Mouse (Mus musculus): ENCODE results near the gene Sipa1l3. TPM values are rescaled to one million over a fixed set of nuclear protein-coding genes. Genes with fewer than 3 reads are reported as not detected.

Sipa1l3 gene
- polyA plus RNA-seq, 1 experiment from 2014 or later: 3.8 TPM

DNA sequence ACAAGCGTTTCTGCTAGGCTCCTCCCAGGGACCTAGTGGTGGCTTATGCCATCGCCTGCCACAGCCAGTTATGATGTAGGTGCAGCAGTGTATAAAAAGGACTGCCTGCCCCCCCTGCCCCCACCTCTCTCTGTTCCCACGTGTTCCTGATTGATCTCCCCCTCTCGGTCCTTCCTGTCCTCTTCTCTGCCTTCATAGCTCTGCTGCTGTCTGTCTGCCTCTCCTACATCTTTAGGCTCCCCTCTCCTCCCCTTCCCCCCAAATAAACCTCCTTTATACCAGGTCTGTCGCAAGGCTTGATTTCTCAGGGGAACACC, 150.5 kb downstream of the Sipa1l3 start:
- no peak overlapping the region for H3K9ac ChIP-seq
- no peak overlapping the region for H3K4me2 ChIP-seq
- ATAC-seq (ENCODE audit: insufficient number of reproducible peaks, low FRiP score): no peak
- WGBS: 52% methylated on average over 5 of the region's 5 CpGs
- H3K27ac ChIP-seq (ENCODE audit: poor library complexity, severe bottlenecking): no peak overlapping the region
- no peak overlapping the region for H3K4me3 ChIP-seq
- peaks cover 2% of the 10 kb centered on the region; the same call in 1 of the 2 replicates for H3K36me3 ChIP-seq
- H3K4me1 ChIP-seq (replicated peaks): 0 out of 2 replicates have a peak, but pooled peaks cover 3% of the 10 kb centered on the region
- H3K9me3 ChIP-seq (replicated peaks): no peaks in the 10 kb centered on the region
- peaks cover 21% of the 10 kb centered on the region for H3K27me3 ChIP-seq (replicated peaks)

GRCm38 (mm10) chr7:29367166-29368003, 151.1 kb downstream of the Sipa1l3 start:
- Histone ChIP-seq H3K36me3 (peaks cover 2% of the 10 kb centered on the region; the same call in 1 of the 2 replicates), H3K27ac (ENCODE audit: poor library complexity, severe bottlenecking) (no peak overlapping the region), H3K4me1 (replicated peaks) (0 out of 2 replicates have a peak, but pooled peaks cover 3% of the 10 kb centered on the region), H3K9ac (no peak overlapping the region), H3K4me3 (no peak overlapping the region), H3K9me3 (replicated peaks) (no peaks in the 10 kb centered on the region), H3K4me2 (no peak overlapping the region), H3K27me3 (replicated peaks) (peaks cover 18% of the 10 kb centered on the region)
- 81% methylated on average over 13 of the region's 13 CpGs for WGBS
- no peak for ATAC-seq (ENCODE audit: insufficient number of reproducible peaks, low FRiP score)

DNA sequence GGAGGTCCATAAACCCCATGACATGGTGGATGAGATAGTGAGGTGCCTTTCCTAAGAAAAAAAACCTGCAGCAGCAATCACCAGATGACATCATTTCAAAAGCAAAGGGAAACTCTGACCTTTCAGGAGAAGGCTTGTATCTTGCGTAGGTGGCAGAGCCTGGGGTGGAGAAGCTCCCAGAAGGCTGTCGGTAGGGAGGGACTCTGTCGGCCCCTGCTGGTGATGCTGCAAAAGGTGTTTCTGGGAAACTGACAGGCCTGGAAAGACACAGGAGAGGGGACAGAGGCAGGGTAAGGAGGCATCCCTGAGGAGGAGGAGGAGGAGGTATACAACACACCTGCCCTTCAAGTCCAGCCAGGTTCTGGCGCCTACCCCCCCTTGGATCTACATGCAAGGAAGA, 154.4 kb downstream of the Sipa1l3 start:
- Histone ChIP-seq H3K9ac (no peak overlapping the region), H3K27me3 (replicated peaks) (0 out of 2 replicates have a peak, but pooled peaks cover 6% of the 10 kb centered on the region), H3K9me3 (replicated peaks) (no peaks in the 10 kb centered on the region), H3K4me1 (replicated peaks) (0 out of 2 replicates have a peak, but pooled peaks cover 3% of the 10 kb centered on the region), H3K36me3 (peaks cover 2% of the 10 kb centered on the region), H3K4me3 (no peak overlapping the region), H3K27ac (ENCODE audit: poor library complexity, severe bottlenecking) (no peak overlapping the region), H3K4me2 (no peak overlapping the region)
- ATAC-seq (ENCODE audit: insufficient number of reproducible peaks, low FRiP score): no peak; the same call in 1 of the 2 replicates
- 27% methylated on average over 4 of the region's 4 CpGs for WGBS

DNA sequence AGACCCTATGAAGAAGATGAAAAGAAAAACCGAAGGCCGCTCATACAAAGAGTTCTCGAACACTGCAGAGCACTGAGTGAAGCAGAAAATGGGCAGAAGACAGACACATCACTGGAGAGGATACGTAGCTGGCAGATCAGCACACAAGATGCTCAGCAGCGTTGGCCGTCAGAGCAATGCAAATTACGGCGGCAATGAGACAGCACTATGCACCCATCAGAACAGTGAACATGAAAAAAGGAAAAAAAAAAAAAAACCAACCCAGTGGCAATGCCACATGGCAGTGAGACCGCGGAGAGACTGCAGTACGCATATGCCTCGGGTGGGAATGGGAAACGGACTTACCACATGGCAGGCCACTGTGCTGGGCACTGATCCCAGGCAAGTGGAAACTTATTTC, 156.9 kb downstream of the Sipa1l3 start:
- Histone ChIP-seq H3K27me3 (replicated peaks) (0 out of 2 replicates have a peak, but pooled peaks cover 3% of the 10 kb centered on the region), H3K4me3 (no peak overlapping the region), H3K36me3 (peaks cover 5% of the 10 kb centered on the region), H3K4me2 (no peak overlapping the region), H3K4me1 (replicated peaks) (no peaks in the 10 kb centered on the region), H3K9ac (no peak overlapping the region), H3K27ac (ENCODE audit: poor library complexity, severe bottlenecking) (no peak overlapping the region), H3K9me3 (replicated peaks) (no peaks in the 10 kb centered on the region)
- ATAC-seq (ENCODE audit: insufficient number of reproducible peaks, low FRiP score): no peak
- WGBS: 87% methylated on average over 13 of the region's 13 CpGs

DNA sequence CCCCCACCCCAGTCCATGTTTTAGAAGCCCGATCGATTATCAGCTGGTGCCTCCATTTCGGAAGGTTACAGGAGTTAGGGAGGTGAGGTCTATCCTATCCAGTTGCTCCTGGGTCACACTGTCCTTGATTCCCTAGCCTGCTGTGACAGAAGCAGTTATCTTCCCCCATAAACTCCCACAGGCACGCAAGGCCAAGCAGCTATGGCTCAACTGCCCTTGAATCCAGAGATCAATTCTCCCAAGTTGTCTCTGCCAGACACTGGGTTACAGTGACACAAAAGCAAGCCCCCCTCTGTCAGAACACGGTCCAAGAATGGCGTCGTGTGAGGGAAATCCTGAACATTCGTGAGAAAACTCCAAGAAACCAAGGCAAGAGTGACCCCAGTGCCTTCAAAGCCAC, 163.0 kb downstream of the Sipa1l3 start:
- Histone ChIP-seq H3K9me3 (replicated peaks) (no peaks in the 10 kb centered on the region), H3K36me3 (peaks cover 2% of the 10 kb centered on the region; the same call in 1 of the 2 replicates)
- no peak for ATAC-seq (ENCODE audit: insufficient number of reproducible peaks, low FRiP score)

DNA sequence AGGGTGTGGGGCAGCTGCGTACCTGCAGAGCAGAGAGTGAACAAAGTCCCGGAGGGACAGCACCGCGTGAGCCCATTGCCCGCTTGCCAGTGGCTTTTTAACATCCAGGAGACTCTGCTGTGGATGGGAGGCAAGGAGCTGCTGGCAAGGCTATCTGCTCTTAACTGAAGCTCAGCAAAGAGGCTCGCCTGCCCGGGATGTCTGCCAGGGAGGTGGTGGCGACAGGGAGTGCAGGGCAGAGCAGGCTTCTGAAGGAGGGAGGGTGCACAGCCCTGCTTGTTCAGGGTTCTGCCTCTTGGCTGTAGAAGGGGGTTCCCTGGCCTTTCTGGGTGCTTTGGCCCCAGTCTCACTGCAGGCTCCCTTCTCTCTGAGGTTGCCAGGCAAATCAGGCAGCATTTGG, 164.3 kb downstream of the Sipa1l3 start:
- Histone ChIP-seq H3K9ac (no peak overlapping the region), H3K27me3 (replicated peaks) (0 out of 2 replicates have a peak, but pooled peaks cover 6% of the 10 kb centered on the region), H3K4me3 (no peak overlapping the region), H3K9me3 (replicated peaks) (no peaks in the 10 kb centered on the region), H3K4me1 (replicated peaks) (no peaks in the 10 kb centered on the region), H3K36me3 (peaks cover 2% of the 10 kb centered on the region; the same call in 1 of the 2 replicates), H3K27ac (ENCODE audit: poor library complexity, severe bottlenecking) (no peak overlapping the region), H3K4me2 (no peak overlapping the region)
- WGBS: 73% methylated on average over 8 of the region's 8 CpGs
- no peak for ATAC-seq (ENCODE audit: insufficient number of reproducible peaks, low FRiP score)

More for the DNA sequence above, 163.0 kb downstream of the Sipa1l3 start:
- Histone ChIP-seq H3K4me2 (no peak overlapping the region), H3K27ac (ENCODE audit: poor library complexity, severe bottlenecking) (no peak overlapping the region), H3K9ac (no peak overlapping the region), H3K4me1 (replicated peaks) (no peaks in the 10 kb centered on the region), H3K27me3 (replicated peaks) (0 out of 2 replicates have a peak, but pooled peaks cover 6% of the 10 kb centered on the region), H3K4me3 (no peak overlapping the region)
- WGBS: 89% methylated on average over 8 of the region's 8 CpGs

DNA sequence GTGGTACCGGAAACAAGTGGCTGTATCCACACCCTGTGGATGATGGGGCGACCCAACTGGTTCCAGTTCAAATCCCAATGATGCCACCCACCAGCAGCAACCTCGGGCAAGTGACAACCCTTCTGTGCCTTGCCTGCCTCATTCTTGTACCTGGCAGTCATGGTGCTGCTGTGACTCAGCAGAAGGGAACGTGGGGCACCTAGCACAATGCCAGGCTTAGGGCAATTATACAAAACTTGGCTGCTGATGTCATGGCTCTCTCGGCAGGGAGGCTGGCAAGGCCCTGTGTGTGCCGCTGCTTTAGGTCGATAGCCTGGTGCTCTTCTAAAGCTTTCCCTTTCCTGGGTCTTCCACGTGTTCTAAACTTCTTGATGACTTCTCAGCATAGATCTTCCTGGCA, 166.2 kb downstream of the Sipa1l3 start:
- Histone ChIP-seq H3K4me2 (no peak overlapping the region), H3K36me3 (0 out of 2 replicates have a peak, but pooled peaks cover 3% of the 10 kb centered on the region), H3K27me3 (replicated peaks) (0 out of 2 replicates have a peak, but pooled peaks cover 6% of the 10 kb centered on the region), H3K27ac (ENCODE audit: poor library complexity, severe bottlenecking) (no peak overlapping the region), H3K4me1 (replicated peaks) (no peaks in the 10 kb centered on the region), H3K4me3 (no peak overlapping the region), H3K9ac (no peak overlapping the region), H3K9me3 (replicated peaks) (no peaks in the 10 kb centered on the region)
- ATAC-seq (ENCODE audit: insufficient number of reproducible peaks, low FRiP score): no peak
- 83% methylated on average over 8 of the region's 8 CpGs for WGBS

DNA sequence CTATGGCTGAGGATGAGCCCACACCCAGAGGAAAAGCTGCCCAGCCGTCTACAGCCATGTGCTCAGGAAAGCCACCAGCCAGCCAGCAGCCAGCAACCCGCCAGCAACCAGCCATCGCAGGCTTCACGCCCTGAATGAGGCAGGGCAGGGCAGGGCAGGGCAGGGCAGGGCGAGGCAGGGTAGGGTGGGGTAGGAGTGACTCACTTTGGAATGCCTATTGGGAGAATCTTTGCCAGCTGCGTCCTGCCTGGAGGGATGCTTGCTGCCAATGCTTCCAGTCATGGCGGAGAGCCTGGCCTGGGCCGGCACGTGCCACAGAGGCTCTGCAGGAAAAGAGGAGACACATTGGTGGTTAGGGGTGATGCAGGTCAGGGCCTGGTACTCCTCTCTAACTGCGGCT, 168.0 kb downstream of the Sipa1l3 start:
- 0 out of 2 replicates have a peak, but pooled peaks cover 3% of the 10 kb centered on the region for H3K36me3 ChIP-seq
- ATAC-seq (ENCODE audit: insufficient number of reproducible peaks, low FRiP score): no peak
- H3K4me3 ChIP-seq: no peak overlapping the region
- 86% methylated on average over 10 of the region's 10 CpGs for WGBS
- no peak overlapping the region for H3K27ac ChIP-seq (ENCODE audit: poor library complexity, severe bottlenecking)
- H3K9me3 ChIP-seq (replicated peaks): no peaks in the 10 kb centered on the region
- H3K4me2 ChIP-seq: no peak overlapping the region
- H3K9ac ChIP-seq: no peak overlapping the region
- H3K4me1 ChIP-seq (replicated peaks): no peaks in the 10 kb centered on the region
- 0 out of 2 replicates have a peak, but pooled peaks cover 6% of the 10 kb centered on the region for H3K27me3 ChIP-seq (replicated peaks)

DNA sequence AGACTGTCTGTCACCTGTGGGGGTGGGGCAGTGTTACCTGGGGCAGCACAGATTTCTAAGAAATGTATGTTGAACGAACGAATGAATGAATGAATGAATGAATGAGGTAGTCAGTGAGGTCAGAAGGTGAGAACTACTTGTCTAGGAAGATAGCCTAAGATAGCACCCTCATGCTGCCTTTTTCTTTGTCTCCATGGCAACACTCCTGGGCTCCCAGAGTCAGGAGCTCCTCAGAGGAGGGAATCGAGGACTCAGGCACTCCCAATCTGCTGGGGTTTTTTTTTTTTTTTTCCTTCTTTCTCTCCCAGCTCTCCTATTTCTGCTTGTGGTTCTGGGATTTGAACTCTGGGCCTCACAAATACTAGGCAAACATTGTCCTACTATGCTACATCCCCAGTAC, 172.2 kb downstream of the Sipa1l3 start:
- Histone ChIP-seq H3K9ac (no peak overlapping the region), H3K9me3 (replicated peaks) (no peaks in the 10 kb centered on the region), H3K27ac (ENCODE audit: poor library complexity, severe bottlenecking) (no peak overlapping the region), H3K4me1 (replicated peaks) (peaks cover 9% of the 10 kb centered on the region), H3K27me3 (replicated peaks) (no peaks in the 10 kb centered on the region; the same call in 1 of the 2 replicates), H3K4me3 (no peak overlapping the region), H3K36me3 (0 out of 2 replicates have a peak, but pooled peaks cover 3% of the 10 kb centered on the region), H3K4me2 (no peak overlapping the region)
- 65% methylated on average over 3 of the region's 3 CpGs for WGBS
- no peak for ATAC-seq (ENCODE audit: insufficient number of reproducible peaks, low FRiP score)

- 80% methylated on average over 4 of the region's 4 CpGs for WGBS
- Histone ChIP-seq H3K9me3 (replicated peaks) (no peaks in the 10 kb centered on the region), H3K27me3 (replicated peaks) (no peaks in the 10 kb centered on the region; the same call in 1 of the 2 replicates), H3K4me1 (replicated peaks) (peaks cover 9% of the 10 kb centered on the region), H3K36me3 (0 out of 2 replicates have a peak, but pooled peaks cover 3% of the 10 kb centered on the region), H3K9ac (no peak overlapping the region), H3K4me2 (no peak overlapping the region), H3K4me3 (no peak overlapping the region), H3K27ac (ENCODE audit: poor library complexity, severe bottlenecking) (no peak overlapping the region)
- ATAC-seq (ENCODE audit: insufficient number of reproducible peaks, low FRiP score): no peak
Measured at GRCm38 (mm10) chr7:29345534-29345933, 172.9 kb downstream of the Sipa1l3 start.

DNA sequence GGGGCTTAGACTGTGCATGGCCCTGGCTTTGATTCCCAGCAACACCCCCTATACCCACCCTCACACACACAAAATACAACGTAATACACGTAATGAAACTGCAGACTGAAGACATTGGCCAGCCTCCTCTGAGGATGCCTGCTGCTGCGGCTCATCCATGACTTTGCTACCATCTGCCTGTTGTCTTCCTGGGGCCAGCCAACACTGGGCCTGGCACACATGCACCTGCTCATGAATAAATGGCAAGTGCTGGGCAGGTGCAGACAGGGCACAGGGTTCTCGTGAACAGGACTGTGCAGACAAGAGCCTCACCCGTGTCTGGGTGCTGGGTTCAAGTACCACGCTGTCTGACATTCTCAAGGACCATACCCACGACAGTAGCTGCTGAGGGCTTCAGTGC, 174.7 kb downstream of the Sipa1l3 start:
- H3K27ac ChIP-seq (ENCODE audit: poor library complexity, severe bottlenecking): no peak overlapping the region
- H3K4me1 ChIP-seq (replicated peaks): peaks cover 14% of the 10 kb centered on the region
- H3K4me2 ChIP-seq: no peak overlapping the region
- no peak overlapping the region for H3K4me3 ChIP-seq
- WGBS: 88% methylated on average over 7 of the region's 7 CpGs
- H3K9ac ChIP-seq: no peak overlapping the region
- peaks cover 6% of the 10 kb centered on the region; the same call in 1 of the 2 replicates for H3K27me3 ChIP-seq (replicated peaks)
- no peaks in the 10 kb centered on the region for H3K9me3 ChIP-seq (replicated peaks)
- 0 out of 2 replicates have a peak, but pooled peaks cover 3% of the 10 kb centered on the region for H3K36me3 ChIP-seq
- ATAC-seq (ENCODE audit: insufficient number of reproducible peaks, low FRiP score): no peak
